Mouse (Mus musculus) monocyte, adult 5-6 weeks (primary cell): ENCODE results near the gene Fmr1nb. TPM values are rescaled to one million over a fixed set of nuclear protein-coding genes. Genes with fewer than 3 reads are reported as not detected.
"Not testable (repeated sequence)": the region's sequence is repeated elsewhere in the genome, so short reads cannot be mapped to it uniquely, and the experiment has no call there.

Source experiments
- ATAC-seq: fragments of 153-309, 156-312 bp; replicated peaks from 2 replicates; pipeline ENCODE4 v1.8.0; 2017; ENCODE audit warnings: mild to moderate bottlenecking; ENCODE audit not compliant: low TSS enrichment, insufficient number of reproducible peaks, severe bottlenecking, poor library complexity, low FRiP score
- total RNA-seq: library from RNA; stranded (forward); fragments of 200-1000, 200-491, 200-594 nt; gene quantifications from 3 replicates; pipeline ENCODE4 v1.2.3, GENCODE M21; 2017

Gene Fmr1nb
- total RNA-seq, result not detected in 3 replicates

DNA sequence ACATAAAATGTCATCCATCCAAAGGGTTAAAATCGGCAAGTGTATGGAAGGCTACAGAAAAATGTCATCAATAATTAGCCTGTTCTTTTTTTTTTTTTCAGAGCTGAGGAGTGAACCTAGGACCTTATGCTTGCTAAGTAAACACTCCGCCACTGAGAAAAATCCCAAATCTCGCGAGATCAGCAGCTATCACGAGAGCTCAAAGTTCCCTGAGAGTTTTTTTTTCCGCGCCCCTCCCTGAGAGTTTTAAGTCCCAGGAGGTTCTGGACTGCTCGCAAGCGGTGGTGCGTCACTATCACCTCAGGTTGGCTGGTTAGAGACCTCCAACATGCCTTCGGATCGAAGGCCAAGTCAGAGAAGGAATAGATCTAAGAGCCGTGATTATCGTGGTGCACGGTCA is at the start of gene Fmr1nb:
TSS of gene Fmr1nb (plus strand) at position 234 of the 400 bp plus-strand sequence.
- no peak for ATAC-seq

DNA sequence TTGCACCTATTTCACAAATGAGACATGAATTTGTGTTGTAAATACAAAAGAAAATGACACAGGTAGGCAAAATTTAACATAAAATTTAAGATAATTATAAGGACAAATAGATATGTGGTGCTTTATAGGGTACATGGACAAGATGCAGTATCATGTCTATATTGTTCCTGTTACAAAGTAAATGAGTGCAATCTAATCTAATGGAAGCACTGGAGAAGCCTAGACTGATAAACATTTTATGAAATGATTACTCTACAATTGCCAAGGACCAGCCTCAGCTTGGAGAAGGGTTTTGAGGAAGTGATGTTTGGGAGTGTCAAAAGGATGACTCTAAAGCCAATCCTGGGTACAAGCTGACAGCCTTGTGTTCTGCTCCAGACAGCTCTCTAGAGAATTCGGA is 24.7 kb upstream of the Fmr1nb start:
- no peak for ATAC-seq

DNA sequence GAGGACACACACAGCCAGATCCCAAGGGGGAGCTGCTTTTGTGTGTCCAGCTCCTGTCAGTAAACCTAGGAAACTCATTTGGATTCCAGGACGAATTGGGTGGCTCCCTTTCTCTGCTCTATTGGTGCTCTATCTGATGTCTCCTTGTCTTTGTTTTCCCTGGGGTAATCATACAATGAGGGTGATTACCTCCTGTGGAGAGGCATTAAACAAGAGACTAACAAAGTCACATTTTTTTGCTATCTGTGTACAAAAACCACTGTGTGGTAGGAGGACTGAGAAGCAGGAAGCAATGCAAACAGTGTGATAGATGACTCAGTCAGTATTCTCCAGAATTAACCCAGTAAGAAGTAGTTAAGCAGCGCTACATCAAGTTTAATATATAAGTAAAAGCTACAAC is 21.6 kb upstream of the Fmr1nb start:
- ATAC-seq, result no peak

DNA sequence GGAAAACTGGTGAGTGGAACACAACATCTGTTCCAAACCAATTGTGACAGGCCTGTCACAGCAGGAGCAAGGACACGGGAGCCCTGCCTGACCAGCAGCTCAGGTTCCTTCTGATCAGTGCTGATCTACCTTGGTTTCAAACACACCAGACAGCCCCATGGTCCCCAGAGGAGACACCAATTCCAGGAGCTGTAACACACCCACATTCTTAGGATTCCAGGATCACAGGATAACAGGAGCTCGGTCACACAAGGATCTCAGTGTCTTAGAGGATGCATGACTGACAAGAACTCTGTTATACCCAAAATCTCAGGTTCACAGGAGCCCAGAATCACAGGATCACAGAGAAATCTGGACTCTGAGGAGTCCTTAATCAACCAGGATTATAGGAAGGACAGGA is 58.8 kb downstream of the Fmr1nb start:
- not testable (repeated sequence) for ATAC-seq

DNA sequence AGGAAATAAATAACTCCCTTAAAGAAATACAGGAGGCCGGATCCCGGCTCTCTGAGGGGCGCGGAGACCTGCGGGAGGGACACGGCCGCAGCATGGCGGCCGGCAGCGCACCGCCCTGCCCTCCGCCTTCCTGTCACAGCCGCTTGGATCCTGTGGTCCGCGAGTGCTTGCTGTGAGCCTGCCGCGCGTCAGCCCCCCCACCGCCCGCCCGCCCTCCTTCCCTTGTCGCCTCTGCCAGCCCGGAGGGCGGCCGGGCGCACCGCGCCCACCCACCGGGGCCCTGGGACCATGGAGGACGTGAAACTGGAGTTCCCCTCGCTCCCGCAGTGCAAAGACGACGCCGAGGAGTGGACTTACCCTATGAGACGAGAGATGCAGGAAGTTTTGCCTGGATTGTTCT is 59.4 kb downstream of the Fmr1nb start, which contains the start of gene Gm14698:
TSS of gene Gm14698 (plus strand) at position 35 of the 400 bp plus-strand sequence.
- not testable (repeated sequence) for ATAC-seq

DNA sequence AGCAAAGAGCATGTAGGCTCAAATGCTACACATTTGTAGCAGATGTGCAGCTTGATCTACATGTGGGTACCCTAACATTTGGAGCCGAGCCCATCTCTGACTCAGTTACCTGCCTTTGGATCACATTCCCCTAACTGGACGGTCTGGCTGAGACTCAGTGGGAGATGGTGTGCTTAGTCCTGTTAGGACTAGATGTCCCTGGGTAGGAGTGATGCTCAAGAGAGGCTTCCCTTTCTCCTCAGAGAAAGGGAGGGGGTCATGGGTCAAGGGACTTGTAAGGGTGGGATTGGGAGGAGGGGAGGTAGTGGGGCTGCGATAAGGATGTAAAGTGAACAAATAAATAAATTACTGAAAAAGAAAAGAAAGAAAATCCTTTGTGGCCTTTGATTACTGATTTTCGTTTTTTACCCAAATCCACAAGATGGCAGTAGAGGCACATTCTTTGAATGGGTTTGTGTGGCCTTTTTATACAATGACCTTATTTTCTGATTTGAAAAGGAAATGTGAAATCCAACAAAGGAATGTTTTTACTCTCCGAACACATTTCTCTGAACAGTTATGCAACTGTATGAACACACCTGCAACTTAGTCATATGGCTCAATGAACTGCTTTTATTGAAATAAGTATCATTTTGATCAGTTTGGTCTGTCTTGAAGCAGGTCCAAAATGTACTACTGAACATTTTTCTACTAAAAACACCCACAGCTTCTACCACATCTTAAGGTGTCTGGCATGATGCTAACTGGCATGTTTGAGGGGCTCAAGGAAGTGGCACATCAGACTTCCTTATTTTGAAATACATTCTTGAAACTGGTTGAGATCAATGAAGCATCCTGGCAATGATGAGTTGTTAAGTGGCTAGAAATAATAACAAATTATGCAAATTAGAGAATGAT is 78.2 kb downstream of the Fmr1nb start:
- ATAC-seq, result no peak

Other genes with a start within 250 kb of the Fmr1nb start
- gene Fmr1, start 83.3 kb upstream of the Fmr1nb start, total RNA-seq, result 77.6 to 117 TPM (median 107 TPM) in 3 replicates
- gene Gm14698, start 59.3 kb downstream of the Fmr1nb start, total RNA-seq, result 0.10 to 0.49 TPM (median 0.11 TPM) in 3 replicates
- gene Gm6812, start 131.2 kb downstream of the Fmr1nb start, total RNA-seq, result not detected in 3 replicates